ENCODE assay signal across 18 mouse cellular contexts in genomic region chr16:43045611-43046010, GRCm38 (mm10).
"Had no signal": no experiment of that assay in that cellular context is flagged by ENCODE, and none has a peak within 500 bp of the region (broad histone marks: within the 10 kb centered on the region; RNA-seq: fewer than 3 reads in every experiment).

No protein-coding gene starts in this region.

- H3K9ac ChIP-seq: lung, embryonic 14.5 days; midbrain, embryonic 12.5 days; neural tube, embryonic 13.5 days; neural tube, embryonic 15.5 days had no signal

- DNase-seq: lung, embryonic 14.5 days; lung, postnatal 10 days; lung, postnatal 4 days; midbrain, embryonic 14.5 days; retina, postnatal 1 day; right cerebral cortex, adult 18-20 months; right cerebral cortex, postnatal 25 days; right cerebral cortex, postnatal 4 days; spleen, adult 18-20 months; thymus, adult 18-20 months; thymus, postnatal 14 days; thymus, postnatal 36 days had no signal

- H3K27me3 ChIP-seq: midbrain, embryonic 12.5 days; neural tube, embryonic 13.5 days; neural tube, embryonic 15.5 days had no signal

- H3K4me2 ChIP-seq: lung, embryonic 14.5 days; midbrain, embryonic 12.5 days; neural tube, embryonic 13.5 days; neural tube, embryonic 15.5 days had no signal

- H3K4me3 ChIP-seq: midbrain, embryonic 10.5 days; midbrain, embryonic 12.5 days; myocyte; neural tube, embryonic 13.5 days; neural tube, embryonic 15.5 days had no signal

- H3K36me3 ChIP-seq: midbrain, embryonic 10.5 days; midbrain, embryonic 12.5 days; neural tube, embryonic 13.5 days; neural tube, embryonic 15.5 days had no signal

- H3K27ac ChIP-seq: midbrain, embryonic 10.5 days; midbrain, embryonic 12.5 days; neural tube, embryonic 13.5 days; neural tube, embryonic 15.5 days had no signal

- ATAC-seq: midbrain, embryonic 16.5 days had no signal

- H3K9me3 ChIP-seq: midbrain, embryonic 10.5 days; midbrain, embryonic 12.5 days; neural tube, embryonic 15.5 days had no signal

- H3K4me1 ChIP-seq: midbrain, embryonic 10.5 days; midbrain, embryonic 12.5 days; neural tube, embryonic 13.5 days; neural tube, embryonic 15.5 days had no signal
